Mouse (Mus musculus) myocyte (in vitro differentiated cells): ENCODE measurements around the gene Aqp3. TPM values are rescaled to one million over a fixed set of nuclear protein-coding genes. Genes with fewer than 3 reads are reported as not detected.

Experiments
- H3K27me3 ChIP-seq: one replicate; pipeline ENCODE4 v1.6.1; 2011; ENCODE audit not compliant: control insufficient read depth, insufficient read depth, insufficient read length
- H3K36me3 ChIP-seq: one replicate; pipeline ENCODE4 v1.6.1; 2011; ENCODE audit not compliant: control insufficient read depth, insufficient read depth
- H3K4me2 ChIP-seq: one replicate; pipeline ENCODE4 v1.6.1; 2011; ENCODE audit warnings: low read depth, control low read depth
- H3K4me3 ChIP-seq: one replicate; pipeline ENCODE4 v1.5.1; 2011; ENCODE audit warnings: mild to moderate bottlenecking, control low read depth, moderate library complexity
- H3K79me2 ChIP-seq: one replicate; pipeline ENCODE4 v1.6.1; 2011; ENCODE audit not compliant: control insufficient read depth, insufficient read depth
- H3ac ChIP-seq: one replicate; pipeline ENCODE4 v1.6.1; 2011; ENCODE audit not compliant: control insufficient read depth, insufficient read length
- CEBPB ChIP-seq: IDR thresholded peaks from 2 replicates; pipeline ENCODE4 v1.6.1; 2011; ENCODE audit warnings: mild to moderate bottlenecking, moderate library complexity; ENCODE audit not compliant: poor library complexity, insufficient read depth, severe bottlenecking
- E2F4 ChIP-seq: IDR thresholded peaks from one replicate; pipeline ENCODE4 v1.6.1; 2011; ENCODE audit warnings: mild to moderate bottlenecking, control low read depth, moderate library complexity; ENCODE audit not compliant: insufficient read depth
- MAX ChIP-seq: IDR thresholded peaks from one replicate; pipeline ENCODE4 v1.6.1; 2011; ENCODE audit warnings: low read depth, mild to moderate bottlenecking, control low read depth
- MYOD1 ChIP-seq, 3 experiments: IDR thresholded peaks; one replicate each; pipeline ENCODE4 v1.6.1; 2011; ENCODE audit warnings: control low read depth in 2 of 3, low read depth in 2 of 3, mild to moderate bottlenecking in 2 of 3, moderate library complexity in 1 of 3; ENCODE audit not compliant: insufficient read length in 2 of 3, control insufficient read depth in 1 of 3
- MYOG ChIP-seq, 3 experiments: IDR thresholded peaks; one replicate each; pipeline ENCODE4 v1.6.1; 2011; ENCODE audit warnings: control low read depth in 2 of 3, low read depth in 2 of 3, mild to moderate bottlenecking in 2 of 3; ENCODE audit not compliant: insufficient read length in 2 of 3, control insufficient read depth in 1 of 3, insufficient read depth in 1 of 3
- POLR2A ChIP-seq: IDR thresholded peaks from one replicate; pipeline ENCODE4 v1.6.1; 2011; ENCODE audit warnings: low read depth, mild to moderate bottlenecking, control low read depth, moderate library complexity; ENCODE audit not compliant: insufficient read length
- POLR2AphosphoS2 ChIP-seq: IDR thresholded peaks from one replicate; pipeline ENCODE4 v1.6.1; 2011; ENCODE audit warnings: low read depth, control low read depth; ENCODE audit not compliant: insufficient read length
- REST ChIP-seq: IDR thresholded peaks from one replicate; pipeline ENCODE4 v1.6.1; 2011; ENCODE audit warnings: mild to moderate bottlenecking, control low read depth, moderate library complexity; ENCODE audit not compliant: insufficient read depth, insufficient read length
- SRF ChIP-seq: IDR thresholded peaks from one replicate; pipeline ENCODE4 v1.6.1; 2011; ENCODE audit warnings: low read depth; ENCODE audit not compliant: control insufficient read depth, insufficient read length
- TCF12 ChIP-seq: IDR thresholded peaks from one replicate; pipeline ENCODE4 v1.6.1; 2011; ENCODE audit warnings: mild to moderate bottlenecking, control low read depth; ENCODE audit not compliant: poor library complexity, insufficient read depth, severe bottlenecking
- TCF3 ChIP-seq: IDR thresholded peaks from one replicate; pipeline ENCODE4 v1.6.1; 2011; ENCODE audit warnings: low read depth, control low read depth; ENCODE audit not compliant: insufficient read length
- USF1 ChIP-seq: IDR thresholded peaks from one replicate; pipeline ENCODE4 v1.6.1; 2011; ENCODE audit warnings: low read depth, mild to moderate bottlenecking, control low read depth, moderate library complexity
- polyA plus RNA-seq: library from polyadenylated mRNA; unstranded; fragments of >200 nt; fragmentation: generic; extraction: Trizol; gene quantifications from one replicate; pipeline ENCODE4 v1.2.1, GENCODE M21; 2012; ENCODE audit warnings: missing spikeins

Aqp3 gene
- polyA plus RNA-seq, 1 experiment, result not detected

- H3K27me3 ChIP-seq, result no peaks in the 10 kb centered on the region
- H3K79me2 ChIP-seq, result no peaks in the 10 kb centered on the region
- H3K4me2 ChIP-seq, result no peak overlapping the region
- H3ac ChIP-seq, result no peak overlapping the region
- no peak overlapping the region for H3K4me3 ChIP-seq
- TF ChIP-seq REST (no peak), MYOD1 (IDR thresholded peaks at IDR 0.05; ENCODE audit: control insufficient read depth in 1 of 3, insufficient read length in 2 of 3, low read depth in 2 of 3) (no peak), TCF3 (no peak), POLR2A (no peak), SRF (no peak), CEBPB (no peak), MAX (no peak), TCF12 (no peak), USF1 (no peak)
- no peaks in the 10 kb centered on the region for H3K36me3 ChIP-seq
These were observed 42.9 kb downstream of the Aqp3 start for GRCm38 (mm10) chr4:41055111-41055510.

- no peak overlapping the region for H3K4me2 ChIP-seq
- TF ChIP-seq TCF3, result no peak
- no peak for TF ChIP-seq REST
- no peak for TF ChIP-seq POLR2AphosphoS2
- no peak for TF ChIP-seq USF1
- TF ChIP-seq TCF12, result no peak
- TF ChIP-seq SRF, result no peak
- no peak for TF ChIP-seq POLR2A
- no peak for TF ChIP-seq MYOD1 (IDR thresholded peaks at IDR 0.05; ENCODE audit: control insufficient read depth in 1 of 3, insufficient read length in 2 of 3, low read depth in 2 of 3)
- no peak for TF ChIP-seq E2F4
- no peak for TF ChIP-seq MAX
- H3K4me3 ChIP-seq, result no peak overlapping the region
- no peaks in the 10 kb centered on the region for H3K79me2 ChIP-seq
- no peak overlapping the region for H3ac ChIP-seq
- H3K36me3 ChIP-seq, result no peaks in the 10 kb centered on the region
- H3K27me3 ChIP-seq, result no peaks in the 10 kb centered on the region
These were observed 46.2 kb downstream of the Aqp3 start for GRCm38 (mm10) chr4:41051781-41052180.

- Histone ChIP-seq H3ac (no peak overlapping the region), H3K4me3 (no peak overlapping the region), H3K36me3 (no peaks in the 10 kb centered on the region), H3K27me3 (no peaks in the 10 kb centered on the region), H3K79me2 (no peaks in the 10 kb centered on the region), H3K4me2 (peak overlapping the region; percentile 84)
- TF ChIP-seq TCF12 (no peak), TCF3 (no peak), SRF (no peak), CEBPB (no peak), USF1 (no peak), POLR2AphosphoS2 (no peak), POLR2A (no peak), E2F4 (no peak), MYOD1 (IDR thresholded peaks at IDR 0.05; ENCODE audit: control insufficient read depth in 1 of 3, insufficient read length in 2 of 3, low read depth in 2 of 3) (no peak), MAX (no peak)
These were observed 47.0 kb downstream of the Aqp3 start for GRCm38 (mm10) chr4:41050726-41051675.

- Histone ChIP-seq H3ac (no peak overlapping the region), H3K4me2 (no peak overlapping the region)
- no peak for TF ChIP-seq TCF12
- no peak for TF ChIP-seq USF1
- no peak for TF ChIP-seq MYOD1 (IDR thresholded peaks at IDR 0.05; ENCODE audit: control insufficient read depth in 1 of 3, insufficient read length in 2 of 3, low read depth in 2 of 3)
- no peak for TF ChIP-seq E2F4
- TF ChIP-seq REST, result no peak
- TF ChIP-seq CEBPB, result no peak
These were observed 49.1 kb downstream of the Aqp3 start for GRCm38 (mm10) chr4:41048926-41049325.

GRCm38 (mm10) chr4:41047524-41048271 is 50.3 kb downstream of the Aqp3 start, which contains the start of gene Aqp7:
Gene Aqp7, minus strand, starts transcription at chr4:41048139.
- H3K36me3 ChIP-seq, result no peaks in the 10 kb centered on the region
- TF ChIP-seq E2F4 (no peak), USF1 (no peak), REST (no peak), POLR2A (no peak), MYOD1 (IDR thresholded peaks at IDR 0.05; ENCODE audit: control insufficient read depth in 1 of 3, insufficient read length in 2 of 3, low read depth in 2 of 3) (no peak), POLR2AphosphoS2 (no peak), MAX (no peak), SRF (no peak), TCF3 (no peak), MYOG (IDR thresholded peaks at IDR 0.05; ENCODE audit: control insufficient read depth in 1 of 3, insufficient read depth in 1 of 3, insufficient read length in 2 of 3, low read depth in 2 of 3) (no peak), CEBPB (no peak), TCF12 (no peak)
- H3K4me3 ChIP-seq, result no peak within 1 kb of the TSS
- no peak within 1 kb of the TSS for H3K4me2 ChIP-seq
- no peak within 1 kb of the TSS for H3ac ChIP-seq
- H3K79me2 ChIP-seq, result no peaks in the 10 kb centered on the region
- no peaks in the 10 kb centered on the region for H3K27me3 ChIP-seq

More at GRCm38 (mm10) chr4:41048926-41049325, 49.1 kb downstream of the Aqp3 start:
- Histone ChIP-seq H3K36me3 (no peaks in the 10 kb centered on the region), H3K79me2 (no peaks in the 10 kb centered on the region), H3K4me3 (no peak overlapping the region), H3K27me3 (no peaks in the 10 kb centered on the region)
